Mouse (Mus musculus): Measurements from ENCODE around the gene Xrcc2.

DNA sequence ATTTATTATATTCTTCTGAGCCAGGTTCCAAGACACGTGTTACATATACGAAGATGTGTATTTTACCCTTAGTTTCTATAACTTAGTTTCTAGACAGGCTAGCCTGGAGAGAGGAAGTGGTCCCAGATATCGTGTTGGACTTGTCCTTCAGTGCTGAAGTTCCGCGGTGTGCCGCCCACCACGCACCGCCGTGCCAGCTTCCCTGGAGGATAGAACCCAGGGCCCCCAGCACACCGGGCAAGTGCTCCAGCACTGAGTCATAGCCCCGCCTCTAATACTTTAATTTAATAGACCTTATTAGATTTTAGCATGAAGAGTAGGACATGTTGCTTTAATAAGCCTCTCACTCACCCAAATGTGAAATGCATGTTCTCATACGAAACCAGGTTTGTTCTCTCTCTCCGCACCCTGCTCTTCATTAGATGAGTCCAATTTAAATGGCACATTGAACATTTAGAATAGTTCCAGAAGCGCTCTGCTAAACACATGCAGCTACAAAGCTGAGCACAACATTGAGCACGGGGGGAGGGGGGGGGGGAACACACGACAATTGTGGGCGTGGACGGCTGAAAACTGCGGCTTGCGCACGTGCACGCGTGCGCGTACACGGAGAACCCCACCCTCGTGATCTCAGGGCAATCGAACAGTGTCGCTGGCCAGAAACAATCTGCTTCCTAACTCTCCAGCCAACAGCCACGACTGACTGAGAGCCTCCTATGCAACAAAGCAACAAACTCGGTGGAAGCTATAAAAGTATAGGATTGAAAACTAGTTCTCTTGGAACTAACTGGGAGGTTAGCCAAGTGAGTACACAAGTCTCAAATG is 33.7 kb downstream of the Xrcc2 start:
- TF ChIP-seq HCFC1 (IDR thresholded peaks at IDR 0.05; ENCODE audit: low read depth, low read length) (no peak), GATA1 (IDR thresholded peaks at IDR 0.05; ENCODE audit: low read depth, low read length) (no peak), CTCF (IDR thresholded peaks at IDR 0.05 in 2 of 3, conservative IDR thresholded peaks at IDR 0.05 in 1 of 3; ENCODE audit: control insufficient read depth in 1 of 3, insufficient read depth in 1 of 3, low read depth in 2 of 3, low read length in 3 of 3, poor library complexity in 1 of 3, severe bottlenecking in 1 of 3) (no peak), POLR2A (IDR thresholded peaks at IDR 0.05; ENCODE audit: control insufficient read depth in 1 of 2, insufficient read depth in 1 of 2, low read depth in 1 of 2, low read length in 2 of 2, poor library complexity in 1 of 2) (no peak), USF1 (IDR thresholded peaks at IDR 0.05; ENCODE audit: low read depth, low read length) (no peak), POLR2AphosphoS2 (IDR thresholded peaks at IDR 0.05; ENCODE audit: low read length) (no peak), MXI1 (IDR thresholded peaks at IDR 0.05; ENCODE audit: low read depth, low read length) (no peak), JUND (IDR thresholded peaks at IDR 0.05; ENCODE audit: low read depth, low read length) (no peak), ZMIZ1 (IDR thresholded peaks at IDR 0.05; ENCODE audit: low read depth, low read length) (no peak), TBP (IDR thresholded peaks at IDR 0.05; ENCODE audit: low read depth, low read length) (no peak)

Measured in MEL (cell line).